Mouse (Mus musculus) heart, embryonic 10.5 days (tissue): ENCODE measurements around the gene Kat7. TPM values are rescaled to one million over a fixed set of nuclear protein-coding genes. Genes with fewer than 3 reads are reported as not detected.

Experiments used
- DNase-seq: peaks from one replicate; pipeline ENCODE4 v3.0.0-alpha.2; 2017; ENCODE audit warnings: low spot score
- H3K27ac ChIP-seq: fragments of 300-500 bp; sonication (generic); 2 replicates; pipeline ENCODE4 v1.5.1; 2016; ENCODE audit warnings: mild to moderate bottlenecking
- H3K27me3 ChIP-seq: fragments of 300-500 bp; sonication (generic); 2 replicates; pipeline ENCODE4 v1.6.1; 2016; ENCODE audit warnings: mild to moderate bottlenecking; ENCODE audit not compliant: poor library complexity, insufficient read depth, severe bottlenecking
- H3K36me3 ChIP-seq: fragments of 300-500 bp; sonication (generic); 2 replicates; pipeline ENCODE4 v1.6.1; 2016; ENCODE audit warnings: mild to moderate bottlenecking, moderate library complexity
- H3K4me1 ChIP-seq: fragments of 300-500 bp; sonication (generic); 2 replicates; pipeline ENCODE4 v1.6.1; 2016; ENCODE audit warnings: mild to moderate bottlenecking
- H3K4me3 ChIP-seq: fragments of 300-500 bp; sonication (generic); 2 replicates; pipeline ENCODE4 v1.5.1; 2016; ENCODE audit warnings: mild to moderate bottlenecking, moderate library complexity
- H3K9me3 ChIP-seq: fragments of 300-500 bp; sonication (generic); 2 replicates; pipeline ENCODE4 v1.6.1; 2016; ENCODE audit warnings: mild to moderate bottlenecking, moderate library complexity
- WGBS: fragments of 180-500 bp; shearing (Covaris S2); methylation state at CpG from one replicate; pipeline ENCODE4 v1.1.7; 2016; 5-methylcytosine and 5-hydroxymethylcytosine counted together
- polyA plus RNA-seq: library from polyadenylated mRNA; unstranded; fragments of >200 nt; fragmentation: Nextera tagmentation; extraction: Ambion mirVana; gene quantifications from 2 replicates; pipeline ENCODE4 v1.2.1, GENCODE M21; 2016

Gene Kat7
- polyA plus RNA-seq, 1 experiment from 2014 or later, result 68.5 TPM

- no peaks in the 10 kb centered on the region for H3K27me3 ChIP-seq
- H3K9me3 ChIP-seq, result no peaks in the 10 kb centered on the region
- H3K4me1 ChIP-seq, result no peaks in the 10 kb centered on the region
- WGBS, result 82% methylated on average over 4 of the region's 4 CpGs
- no peak overlapping the region for H3K4me3 ChIP-seq
- H3K27ac ChIP-seq, result no peak overlapping the region
- no peak for DNase-seq
- H3K36me3 ChIP-seq, result no peaks in the 10 kb centered on the region
Measured at GRCm38 (mm10) chr11:95325832-95326231, 15.8 kb upstream of the Kat7 start.

- no peak for DNase-seq
- 90% methylated on average over 10 of the region's 10 CpGs for WGBS
Measured at GRCm38 (mm10) chr11:95324181-95324580, 14.1 kb upstream of the Kat7 start.

GRCm38 (mm10) chr11:95320010-95320409, 10.0 kb upstream of the Kat7 start:
- DNase-seq, result no peak
- 86% methylated on average over 1 of the region's 1 CpGs for WGBS
- Histone ChIP-seq H3K9me3 (no peaks in the 10 kb centered on the region), H3K4me3 (no peak overlapping the region), H3K27me3 (no peaks in the 10 kb centered on the region), H3K4me1 (peaks cover 6% of the 10 kb centered on the region; the same call in 1 of the 2 replicates), H3K36me3 (no peaks in the 10 kb centered on the region), H3K27ac (no peak overlapping the region)

More at GRCm38 (mm10) chr11:95324181-95324580, 14.1 kb upstream of the Kat7 start:
- H3K4me3 ChIP-seq, result no peak overlapping the region
- no peak overlapping the region for H3K27ac ChIP-seq
- H3K4me1 ChIP-seq, result no peaks in the 10 kb centered on the region
- no peaks in the 10 kb centered on the region for H3K27me3 ChIP-seq
- no peaks in the 10 kb centered on the region for H3K9me3 ChIP-seq
- H3K36me3 ChIP-seq, result no peaks in the 10 kb centered on the region

GRCm38 (mm10) chr11:95319506-95319905, 9.5 kb upstream of the Kat7 start:
- no peak for DNase-seq

GRCm38 (mm10) chr11:95318116-95318515, 8.1 kb upstream of the Kat7 start:
- no peaks in the 10 kb centered on the region for H3K9me3 ChIP-seq
- peaks cover 6% of the 10 kb centered on the region; the same call in 1 of the 2 replicates for H3K4me1 ChIP-seq
- no peak for DNase-seq
- 53% methylated on average over 9 of the region's 9 CpGs for WGBS
- H3K36me3 ChIP-seq, result no peaks in the 10 kb centered on the region
- no peaks in the 10 kb centered on the region for H3K27me3 ChIP-seq
- no peak overlapping the region for H3K27ac ChIP-seq
- no peak overlapping the region for H3K4me3 ChIP-seq

More at GRCm38 (mm10) chr11:95319506-95319905, 9.5 kb upstream of the Kat7 start:
- H3K4me1 ChIP-seq, result peaks cover 6% of the 10 kb centered on the region; the same call in 1 of the 2 replicates
- 60% methylated on average over 1 of the region's 1 CpGs for WGBS
- H3K27me3 ChIP-seq, result no peaks in the 10 kb centered on the region
- no peaks in the 10 kb centered on the region for H3K36me3 ChIP-seq
- H3K9me3 ChIP-seq, result no peaks in the 10 kb centered on the region
- H3K4me3 ChIP-seq, result no peak overlapping the region
- H3K27ac ChIP-seq, result no peak overlapping the region

- no peak for DNase-seq
- no peak overlapping the region for H3K4me3 ChIP-seq
- H3K36me3 ChIP-seq, result no peaks in the 10 kb centered on the region
- no peak overlapping the region for H3K27ac ChIP-seq
- H3K9me3 ChIP-seq, result no peaks in the 10 kb centered on the region
- H3K4me1 ChIP-seq, result peaks cover 15% of the 10 kb centered on the region
- 77% methylated on average over 7 of the region's 7 CpGs for WGBS
- H3K27me3 ChIP-seq, result no peaks in the 10 kb centered on the region
Measured at GRCm38 (mm10) chr11:95315215-95315955, 5.3 kb upstream of the Kat7 start.

GRCm38 (mm10) chr11:95311425-95311807, 1.4 kb upstream of the Kat7 start:
- Histone ChIP-seq H3K27me3 (no peaks in the 10 kb centered on the region), H3K4me3 (peak overlapping the region; percentile 89), H3K4me1 (peaks cover 16% of the 10 kb centered on the region), H3K27ac (peak overlapping the region; percentile 99; the same call in 1 of the 2 replicates), H3K9me3 (no peaks in the 10 kb centered on the region), H3K36me3 (peaks cover 2% of the 10 kb centered on the region)
- WGBS, result 28% methylated on average over 5 of the region's 5 CpGs
- DNase-seq, result no peak

GRCm38 (mm10) chr11:95310648-95311424, 790 bp upstream of the Kat7 start:
- H3K27ac ChIP-seq, result peak overlapping the region; percentile 99
- peaks cover 8% of the 10 kb centered on the region for H3K36me3 ChIP-seq
- H3K4me3 ChIP-seq, result peak overlapping the region; percentile 89
- WGBS, result 6% methylated on average over 17 of the region's 17 CpGs
- no peaks in the 10 kb centered on the region for H3K9me3 ChIP-seq
- peaks cover 16% of the 10 kb centered on the region for H3K4me1 ChIP-seq
- DNase-seq, result no peak
- no peaks in the 10 kb centered on the region for H3K27me3 ChIP-seq

- WGBS, result under 1% methylated on average over 37 of the region's 37 CpGs
- Histone ChIP-seq H3K4me1 (peaks cover 13% of the 10 kb centered on the region), H3K4me3 (peak overlapping the region; percentile 89), H3K27me3 (no peaks in the 10 kb centered on the region), H3K27ac (peak overlapping the region; percentile 99), H3K9me3 (no peaks in the 10 kb centered on the region), H3K36me3 (peaks cover 20% of the 10 kb centered on the region)
- DNase-seq, result peak; percentile 100
Measured at GRCm38 (mm10) chr11:95309510-95310006, 488 bp downstream of the Kat7 start.

- Histone ChIP-seq H3K4me3 (no peak overlapping the region), H3K27me3 (no peaks in the 10 kb centered on the region), H3K4me1 (peaks cover 13% of the 10 kb centered on the region), H3K27ac (no peak overlapping the region), H3K9me3 (no peaks in the 10 kb centered on the region), H3K36me3 (peaks cover 39% of the 10 kb centered on the region)
- DNase-seq, result no peak
- 75% methylated on average over 8 of the region's 8 CpGs for WGBS
Measured at GRCm38 (mm10) chr11:95307526-95307925, 2.5 kb downstream of the Kat7 start.

- H3K27me3 ChIP-seq, result no peaks in the 10 kb centered on the region
- H3K4me3 ChIP-seq, result no peak overlapping the region
- peaks cover 58% of the 10 kb centered on the region for H3K36me3 ChIP-seq
- peaks cover 5% of the 10 kb centered on the region; the same call in 1 of the 2 replicates for H3K4me1 ChIP-seq
- H3K9me3 ChIP-seq, result no peaks in the 10 kb centered on the region
- no peak for DNase-seq
- 87% methylated on average over 7 of the region's 7 CpGs for WGBS
- no peak overlapping the region for H3K27ac ChIP-seq
Measured at GRCm38 (mm10) chr11:95305600-95305999, 4.4 kb downstream of the Kat7 start.

- H3K4me1 ChIP-seq, result no peaks in the 10 kb centered on the region
- H3K4me3 ChIP-seq, result no peak overlapping the region
- peaks cover 94% of the 10 kb centered on the region for H3K36me3 ChIP-seq
- H3K27me3 ChIP-seq, result no peaks in the 10 kb centered on the region
- H3K27ac ChIP-seq, result no peak overlapping the region
- WGBS, result 90% methylated on average over 3 of the region's 3 CpGs
- no peaks in the 10 kb centered on the region for H3K9me3 ChIP-seq
- DNase-seq, result no peak
Measured at GRCm38 (mm10) chr11:95301772-95302171, 8.3 kb downstream of the Kat7 start.

- 85% methylated on average over 12 of the region's 12 CpGs for WGBS
- DNase-seq, result no peak
- no peaks in the 10 kb centered on the region for H3K9me3 ChIP-seq
Measured at GRCm38 (mm10) chr11:95299886-95300285, 10.2 kb downstream of the Kat7 start.

More at GRCm38 (mm10) chr11:95299886-95300285, 10.2 kb downstream of the Kat7 start:
- Histone ChIP-seq H3K27ac (no peak overlapping the region), H3K27me3 (no peaks in the 10 kb centered on the region), H3K36me3 (peaks cover 87% of the 10 kb centered on the region), H3K4me1 (no peaks in the 10 kb centered on the region), H3K4me3 (no peak overlapping the region)
